Mouse (Mus musculus): ENCODE data around the gene Cryab.

The Cryab gene

DNA sequence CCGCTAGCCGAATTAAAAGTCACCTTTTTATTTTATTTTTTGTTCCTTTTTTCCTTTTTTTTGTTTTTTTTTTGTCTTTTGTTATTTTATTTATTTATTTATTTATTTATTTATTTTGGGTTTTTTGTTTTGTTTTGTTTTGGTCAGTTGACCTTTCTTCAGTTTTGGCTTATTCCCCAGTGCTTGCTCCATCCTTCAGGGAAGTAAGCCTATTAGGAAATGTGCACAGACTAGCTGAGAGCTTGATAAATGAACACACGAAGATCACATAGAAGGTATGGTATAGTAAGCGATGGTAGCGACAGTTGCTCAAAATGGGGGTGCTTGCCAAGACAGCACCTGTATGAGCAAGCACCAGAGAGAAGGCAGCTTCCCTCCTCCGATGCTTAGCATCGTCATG, 46.5 kb downstream of the Cryab start:
- DNase-seq (ENCODE audit: low spot score), result no peak

DNA sequence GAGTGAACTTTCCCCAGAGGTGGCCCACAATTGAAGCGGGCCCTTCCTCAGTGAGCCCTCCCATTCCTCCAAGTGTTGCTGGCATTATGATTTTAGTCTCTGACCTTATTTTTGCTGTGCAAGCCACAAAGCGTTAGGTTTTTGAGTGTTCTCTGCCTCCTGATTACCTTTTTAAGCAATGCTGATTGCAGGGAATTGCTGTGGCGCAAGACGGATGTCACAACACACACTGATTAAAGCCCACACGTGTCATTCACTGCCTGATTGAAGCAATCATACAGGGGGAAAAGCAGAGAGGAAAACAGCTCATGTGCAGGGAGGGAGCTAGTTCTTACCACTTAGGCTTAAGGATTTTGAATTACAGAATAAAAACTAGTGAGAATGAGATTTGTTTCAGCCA, 47.2 kb downstream of the Cryab start:
- DNase-seq (ENCODE audit: low spot score), result no peak

DNA sequence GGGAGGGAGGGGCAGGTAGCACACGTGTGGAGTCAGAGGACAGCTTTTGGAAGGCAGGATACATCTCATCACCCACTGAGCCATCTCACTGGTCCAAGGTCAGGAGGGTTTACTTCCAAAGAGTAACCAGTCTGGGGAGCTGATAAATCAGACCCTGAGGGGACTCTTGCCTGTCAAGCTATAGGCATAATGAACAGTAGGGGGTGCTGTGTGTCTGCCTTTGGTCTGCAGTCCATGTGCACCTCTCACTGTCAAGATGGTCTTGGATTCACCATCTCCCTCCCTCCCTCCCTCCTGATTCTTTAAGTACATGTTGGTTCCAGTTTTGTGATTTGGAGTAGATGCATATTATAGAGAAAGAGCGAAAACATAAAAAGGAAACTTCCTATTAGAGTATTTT, 49.9 kb downstream of the Cryab start:
- no peak for DNase-seq (ENCODE audit: low spot score)

DNA sequence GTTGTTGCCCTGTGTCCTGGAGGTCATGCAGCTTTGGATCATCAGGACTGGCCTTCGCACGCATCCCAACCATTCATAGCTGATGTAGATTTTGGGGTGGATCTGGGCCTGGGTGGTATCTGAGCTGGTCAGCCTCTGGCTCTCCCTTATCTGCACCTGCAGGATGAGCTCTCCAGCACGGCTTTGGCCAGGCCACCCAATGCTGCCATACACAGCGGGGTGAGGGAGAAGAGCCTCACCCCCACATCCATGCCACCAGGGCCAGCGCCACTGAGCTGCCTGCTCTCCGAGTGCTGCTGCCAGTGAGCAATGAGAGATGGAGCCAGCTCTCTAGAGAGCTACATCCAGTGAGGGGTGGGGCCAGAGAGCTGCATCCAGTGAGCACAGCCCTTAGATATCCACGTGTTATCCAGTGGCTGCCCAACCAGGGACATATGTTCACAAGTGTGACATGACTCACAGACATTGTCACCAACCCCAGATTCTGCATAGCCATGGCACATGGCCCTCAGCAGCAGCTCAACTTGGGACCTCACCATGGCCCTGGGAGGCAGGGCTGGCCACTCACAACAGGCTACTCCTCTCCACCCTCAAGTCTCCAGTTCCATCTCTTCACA, 52.0 kb downstream of the Cryab start:
- DNase-seq (ENCODE audit: low spot score), result no peak

Data from ovary, adult 18-20 months (tissue).